Mouse (Mus musculus) embryonic facial prominence, embryonic 12.5 days (tissue): ENCODE measurements around the gene Clmp. TPM values are rescaled to one million over a fixed set of nuclear protein-coding genes. Genes with fewer than 3 reads are reported as not detected.

Source experiments
- polyA plus RNA-seq: library from polyadenylated mRNA; unstranded; fragments of >200 nt; fragmentation: Nextera tagmentation; extraction: Ambion mirVana; gene quantifications from 2 replicates; pipeline ENCODE4 v1.2.1, GENCODE M21; 2016

Clmp gene
- polyA plus RNA-seq, 1 experiment from 2014 or later = 75.9 TPM

Other genes starting within 250 kb of the Clmp start
- 5.0 and 6.2 TPM in 2 replicates for gene Gramd1b, start 154.6 kb upstream of the Clmp start, polyA plus RNA-seq
- not detected in 2 replicates for gene Gm21915, start 15.3 kb upstream of the Clmp start, polyA plus RNA-seq
- gene Hspa8, start 115.0 kb downstream of the Clmp start, polyA plus RNA-seq = 2,550 and 2,595 TPM in 2 replicates
- 0.36 TPM in 1 of 2 replicates, not detected in the other for gene Bsx, start 188.2 kb downstream of the Clmp start, polyA plus RNA-seq